ENCODE assay signal across 17 mouse cellular contexts in genomic region chr3:87161601-87162000, GRCm38 (mm10). TPM values are rescaled to one million over a fixed set of nuclear protein-coding genes. Genes with fewer than 3 reads are reported as not detected.
DNase-seq lines count a peak whose midpoint lies in the region; ATAC-seq and TF ChIP-seq lines count a peak whose summit lies in the region.
"Had no signal": no experiment of that assay in that cellular context is flagged by ENCODE, and none has a peak within 500 bp of the region (broad histone marks: within the 10 kb centered on the region; RNA-seq: fewer than 3 reads in every experiment).

No protein-coding gene starts in this region.

- H3K4me2 ChIP-seq in hindbrain, embryonic 11.5 days (replicated peaks; ENCODE audit: low read depth, low read length): no peak overlapping the region
- peak overlapping the region; percentile 1; the same call in 1 of the 2 replicates for H3K4me2 ChIP-seq in forebrain, embryonic 13.5 days
- no peak overlapping the region for H3K4me2 ChIP-seq in hindbrain, postnatal 0 days (ENCODE audit: low read depth, low read length)
- H3K4me2 ChIP-seq in midbrain, embryonic 16.5 days (ENCODE audit: low read length): no peak overlapping the region
- no peak overlapping the region for H3K4me2 ChIP-seq in lung, postnatal 0 days (replicated peaks; ENCODE audit: low read depth, low read length)

- TF ChIP-seq EP300 in lung, postnatal 0 days (IDR thresholded peaks at IDR 0.05): no peak

- no peak for DNase-seq in hindbrain, embryonic 11.5 days (ENCODE audit: low spot score)
- DNase-seq in hindbrain, embryonic 10.5 days (ENCODE audit: low spot score): no peak
- no peak for DNase-seq in hindbrain, postnatal 0 days (ENCODE audit: low spot score)
- no peak for DNase-seq in right cerebral cortex, adult 2 months (ENCODE audit: low spot score in 2 of 2)
- DNase-seq in frontal cortex, postnatal 14 days (ENCODE audit: low spot score in 2 of 2): no peak
- DNase-seq in lung, postnatal 0 days (ENCODE audit: low spot score): no peak
- DNase-seq: cerebellum, adult 2 months; embryo, embryonic 11 days; kidney, postnatal 4 days; lung, postnatal 36 days; spleen, adult 18-20 months; thymus, adult 18-20 months had no signal

- no peak overlapping the region; the same call in 1 of the 2 replicates for H3K9ac ChIP-seq in hindbrain, embryonic 11.5 days (ENCODE audit: low read depth, low read length)
- 0 out of 2 replicates have a peak overlapping the region, but pooled peaks have one; percentile 23 for H3K9ac ChIP-seq in forebrain, embryonic 13.5 days
- H3K9ac ChIP-seq in hindbrain, postnatal 0 days (replicated peaks; ENCODE audit: low read length): no peak overlapping the region
- peak overlapping the region; percentile 46; the same call in 1 of the 2 replicates for H3K9ac ChIP-seq in midbrain, embryonic 16.5 days (ENCODE audit: low read depth, low read length)
- H3K9ac ChIP-seq in lung, postnatal 0 days (replicated peaks; ENCODE audit: low read depth): no peak overlapping the region
- H3K9ac ChIP-seq: liver, embryonic 14.5 days had no signal

- ATAC-seq in hindbrain, embryonic 11.5 days (ENCODE audit: low FRiP score): no peak
- ATAC-seq in forebrain, embryonic 13.5 days: no peak
- no peak for ATAC-seq in hindbrain, postnatal 0 days
- ATAC-seq in midbrain, embryonic 16.5 days: no peak
- ATAC-seq in lung, postnatal 0 days: no peak
- ATAC-seq: intestine, embryonic 16.5 days had no signal

- H3K4me3 ChIP-seq in hindbrain, embryonic 11.5 days (ENCODE audit: low read depth, low read length): no peak overlapping the region
- no peak overlapping the region for H3K4me3 ChIP-seq in hindbrain, embryonic 10.5 days
- no peak overlapping the region for H3K4me3 ChIP-seq in forebrain, embryonic 13.5 days
- H3K4me3 ChIP-seq in hindbrain, postnatal 0 days (ENCODE audit: low read length): no peak overlapping the region
- H3K4me3 ChIP-seq in midbrain, embryonic 16.5 days (ENCODE audit: low read depth, low read length): no peak overlapping the region
- no peak overlapping the region for H3K4me3 ChIP-seq in lung, postnatal 0 days (ENCODE audit: low read depth, low read length)

- TF ChIP-seq CTCF in hindbrain, postnatal 0 days (IDR thresholded peaks at IDR 0.05; ENCODE audit: low read depth): no peak
- no peak for TF ChIP-seq CTCF in lung, postnatal 0 days (IDR thresholded peaks at IDR 0.05)

- H3K9me3 ChIP-seq in hindbrain, embryonic 11.5 days (ENCODE audit: control insufficient read depth, low read length): no peaks in the 10 kb centered on the region
- no peaks in the 10 kb centered on the region for H3K9me3 ChIP-seq in hindbrain, embryonic 10.5 days
- H3K9me3 ChIP-seq in forebrain, embryonic 13.5 days (replicated peaks): no peaks in the 10 kb centered on the region
- H3K9me3 ChIP-seq in hindbrain, postnatal 0 days (ENCODE audit: low read length): no peaks in the 10 kb centered on the region
- H3K9me3 ChIP-seq in midbrain, embryonic 16.5 days (replicated peaks; ENCODE audit: control insufficient read depth, low read length, poor library complexity, severe bottlenecking): no peaks in the 10 kb centered on the region
- no peaks in the 10 kb centered on the region for H3K9me3 ChIP-seq in lung, postnatal 0 days (ENCODE audit: low read length)

- peak overlapping the region; percentile 7; the same call in 1 of the 2 replicates for H3K27ac ChIP-seq in hindbrain, embryonic 11.5 days (ENCODE audit: low read depth, low read length)
- no peak overlapping the region; the same call in none of the 2 replicates for H3K27ac ChIP-seq in hindbrain, embryonic 10.5 days
- H3K27ac ChIP-seq in forebrain, embryonic 13.5 days: peak overlapping the region; percentile 75
- peak overlapping the region; percentile 51; the same call in 1 of the 2 replicates for H3K27ac ChIP-seq in hindbrain, postnatal 0 days
- H3K27ac ChIP-seq in midbrain, embryonic 16.5 days (ENCODE audit: low read length): peak overlapping the region; percentile 65
- H3K27ac ChIP-seq in lung, postnatal 0 days (ENCODE audit: low read length): no peak overlapping the region
- H3K27ac ChIP-seq: liver, embryonic 14.5 days had no signal

- no peaks in the 10 kb centered on the region for H3K36me3 ChIP-seq in hindbrain, embryonic 11.5 days (ENCODE audit: control insufficient read depth, insufficient read depth, low read length)
- H3K36me3 ChIP-seq in hindbrain, embryonic 10.5 days: peaks cover 51% of the 10 kb centered on the region
- H3K36me3 ChIP-seq in forebrain, embryonic 13.5 days (ENCODE audit: poor library complexity, severe bottlenecking): 0 out of 2 replicates have a peak, but pooled peaks cover 3% of the 10 kb centered on the region
- no peaks in the 10 kb centered on the region for H3K36me3 ChIP-seq in hindbrain, postnatal 0 days (ENCODE audit: insufficient read depth, low read length)
- H3K36me3 ChIP-seq in midbrain, embryonic 16.5 days (ENCODE audit: control insufficient read depth, insufficient read depth, low read length): no peaks in the 10 kb centered on the region
- H3K36me3 ChIP-seq in lung, postnatal 0 days (ENCODE audit: insufficient read depth, low read length): no peaks in the 10 kb centered on the region

- H3K4me1 ChIP-seq in hindbrain, embryonic 11.5 days (replicated peaks; ENCODE audit: control insufficient read depth, insufficient read depth, low read length): peaks cover 14% of the 10 kb centered on the region
- peaks cover 91% of the 10 kb centered on the region for H3K4me1 ChIP-seq in hindbrain, embryonic 10.5 days (replicated peaks)
- peaks cover 82% of the 10 kb centered on the region for H3K4me1 ChIP-seq in forebrain, embryonic 13.5 days
- H3K4me1 ChIP-seq in hindbrain, postnatal 0 days (ENCODE audit: insufficient read depth, low read length): peaks cover 25% of the 10 kb centered on the region
- H3K4me1 ChIP-seq in midbrain, embryonic 16.5 days (ENCODE audit: control insufficient read depth, insufficient read depth, low read length): peaks cover 57% of the 10 kb centered on the region
- peaks cover 16% of the 10 kb centered on the region; the same call in 1 of the 2 replicates for H3K4me1 ChIP-seq in lung, postnatal 0 days (ENCODE audit: insufficient read depth, low read depth, low read length)

- WGBS in hindbrain, embryonic 11.5 days: 87% methylated on average over 5 of the region's 5 CpGs
- 92% methylated on average over 5 of the region's 5 CpGs for WGBS in hindbrain, embryonic 10.5 days
- WGBS in forebrain, embryonic 13.5 days: 89% methylated on average over 5 of the region's 5 CpGs
- 93% methylated on average over 5 of the region's 5 CpGs for WGBS in hindbrain, postnatal 0 days
- WGBS in midbrain, embryonic 16.5 days: 88% methylated on average over 5 of the region's 5 CpGs
- 82% methylated on average over 5 of the region's 5 CpGs for WGBS in lung, postnatal 0 days

- H3K27me3 ChIP-seq in hindbrain, embryonic 11.5 days (ENCODE audit: control insufficient read depth, insufficient read depth, low read length): no peaks in the 10 kb centered on the region
- H3K27me3 ChIP-seq in hindbrain, embryonic 10.5 days (ENCODE audit: insufficient read depth, poor library complexity, severe bottlenecking): no peaks in the 10 kb centered on the region
- H3K27me3 ChIP-seq in forebrain, embryonic 13.5 days: no peaks in the 10 kb centered on the region
- no peaks in the 10 kb centered on the region for H3K27me3 ChIP-seq in hindbrain, postnatal 0 days (ENCODE audit: insufficient read depth, low read length)
- no peaks in the 10 kb centered on the region for H3K27me3 ChIP-seq in midbrain, embryonic 16.5 days (ENCODE audit: control insufficient read depth, insufficient read depth, low read depth, low read length)
- no peaks in the 10 kb centered on the region for H3K27me3 ChIP-seq in lung, postnatal 0 days (replicated peaks; ENCODE audit: insufficient read depth, low read length)

RNA-seq across cellular contexts. Expression of gene Kirrel, which starts 12.9 kb away (rescaled TPM):
- polyA plus RNA-seq in hindbrain, embryonic 11.5 days (2014; fragmentation: Nextera tagmentation; extraction: Ambion mirVana): 7.3 and 11.5 TPM in 2 replicates
- 11.7 and 13.0 TPM in 2 replicates for polyA plus RNA-seq in hindbrain, embryonic 10.5 days (2016; fragmentation: Nextera tagmentation; extraction: Ambion mirVana)
- polyA plus RNA-seq in forebrain, embryonic 13.5 days (2015; fragmentation: Nextera tagmentation; extraction: Ambion mirVana): 5.8 and 7.4 TPM in 2 replicates
- 7.2 and 11.3 TPM in 2 replicates for total RNA-seq in hindbrain, postnatal 0 days (2014; rRNA removed)
- polyA plus RNA-seq in hindbrain, postnatal 0 days (2015; fragmentation: Nextera tagmentation; extraction: Ambion mirVana): 2.9 and 3.2 TPM in 2 replicates
- 5.6 and 6.9 TPM in 2 replicates for polyA plus RNA-seq in midbrain, embryonic 16.5 days (2015; fragmentation: Nextera tagmentation; extraction: Ambion mirVana)
- polyA plus RNA-seq in lung, postnatal 0 days (2015; fragmentation: Nextera tagmentation; extraction: Ambion mirVana): 3.5 TPM in 2 replicates
- total RNA-seq: CH12.LX had no signal

Comparison
In these comparisons a context has a peak if more than half of its experiments do, and no peak if none do; other contexts are left out.
1. H3K27ac ChIP-seq: peak in hindbrain, embryonic 11.5 days (single experiment), forebrain, embryonic 13.5 days (single experiment), hindbrain, postnatal 0 days (single experiment) and midbrain, embryonic 16.5 days (single experiment); none in hindbrain, embryonic 10.5 days (single experiment) and lung, postnatal 0 days (single experiment).
2. H3K9ac ChIP-seq: peak in forebrain, embryonic 13.5 days (single experiment) and midbrain, embryonic 16.5 days (single experiment); none in hindbrain, embryonic 11.5 days (single experiment), hindbrain, postnatal 0 days (single experiment) and lung, postnatal 0 days (single experiment).